Mouse (Mus musculus) common myeloid progenitor, adult 5-6 weeks (primary cell): ENCODE data around the gene Mrpl47. TPM values are rescaled to one million over a fixed set of nuclear protein-coding genes. Genes with fewer than 3 reads are reported as not detected.
"Not testable (repeated sequence)": the region's sequence is repeated elsewhere in the genome, so short reads cannot be mapped to it uniquely, and the experiment has no call there.

Source experiments
- ATAC-seq: replicated peaks from 2 replicates; pipeline ENCODE4 v1.8.0; 2016; ENCODE audit warnings: low read depth, mild to moderate bottlenecking, moderate TSS enrichment, inconsistent platforms; ENCODE audit not compliant: poor library complexity, severe bottlenecking
- total RNA-seq: library from RNA; stranded (forward); fragments of 200-1000, 187-1606 nt; gene quantifications from 2 replicates; pipeline ENCODE4 v1.2.3, GENCODE M21; 2017

Gene Mrpl47
- total RNA-seq, 1 experiment from 2014 or later, result 27.8 TPM

DNA sequence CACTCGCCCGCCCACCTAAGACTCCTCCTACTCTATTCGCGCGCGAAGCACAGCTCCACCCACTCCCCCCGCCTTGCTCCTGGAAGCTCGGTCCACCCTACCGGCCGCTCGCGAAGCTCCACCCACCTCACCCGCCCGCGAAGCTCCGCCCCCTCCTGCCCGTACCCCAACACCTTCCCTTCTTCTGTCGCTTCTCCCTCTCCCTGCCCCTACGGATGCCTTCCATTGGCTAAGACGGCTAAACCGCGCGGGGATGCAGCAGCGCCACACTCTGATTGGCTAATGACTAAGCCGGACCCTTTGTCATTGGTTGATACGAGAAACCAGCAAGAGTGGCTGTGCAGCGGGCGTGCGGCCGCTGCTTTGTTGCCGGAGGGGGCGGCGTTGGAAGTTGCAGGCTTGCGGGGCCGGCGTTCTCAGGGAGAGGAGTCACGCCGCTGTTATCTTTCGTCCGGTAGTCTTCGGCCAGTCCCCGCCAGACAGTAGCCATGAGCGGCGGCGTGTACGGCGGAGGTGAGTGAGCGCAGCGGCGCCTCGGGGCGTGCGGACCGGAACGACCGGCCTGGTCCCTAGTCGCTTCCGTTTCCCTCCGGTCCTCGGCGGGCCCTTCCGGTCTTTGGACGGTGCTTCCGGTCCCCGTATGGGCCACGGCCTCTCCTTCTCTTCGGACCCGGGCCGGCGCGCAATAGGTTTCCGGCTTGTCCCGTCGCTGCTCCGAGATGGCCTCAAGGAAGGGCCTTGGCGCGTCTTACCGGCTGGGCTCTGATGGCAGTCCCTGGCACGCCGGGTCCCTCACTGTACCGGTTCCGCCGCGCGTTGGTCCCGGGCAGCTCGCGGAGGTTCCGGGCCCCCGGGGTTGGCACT lies 28.8 kb downstream of the Mrpl47 start:
- peak; percentile 98 for ATAC-seq

DNA sequence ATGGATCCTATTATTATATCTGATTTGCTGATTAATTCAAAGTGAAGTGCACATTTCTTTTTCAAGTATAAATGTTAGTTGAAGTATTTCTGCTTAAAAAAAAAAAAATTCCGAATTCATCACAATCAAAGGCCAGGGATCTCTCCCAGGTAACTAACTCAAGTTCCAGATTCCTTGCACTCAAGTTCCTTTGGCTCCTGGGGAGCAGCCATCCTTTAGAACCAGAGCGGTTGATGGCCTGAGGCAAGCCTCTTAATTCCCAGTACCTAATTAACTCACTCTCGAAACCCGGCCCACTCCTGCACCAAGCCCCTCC lies 29.4 kb downstream of the Mrpl47 start:
- no peak for ATAC-seq

DNA sequence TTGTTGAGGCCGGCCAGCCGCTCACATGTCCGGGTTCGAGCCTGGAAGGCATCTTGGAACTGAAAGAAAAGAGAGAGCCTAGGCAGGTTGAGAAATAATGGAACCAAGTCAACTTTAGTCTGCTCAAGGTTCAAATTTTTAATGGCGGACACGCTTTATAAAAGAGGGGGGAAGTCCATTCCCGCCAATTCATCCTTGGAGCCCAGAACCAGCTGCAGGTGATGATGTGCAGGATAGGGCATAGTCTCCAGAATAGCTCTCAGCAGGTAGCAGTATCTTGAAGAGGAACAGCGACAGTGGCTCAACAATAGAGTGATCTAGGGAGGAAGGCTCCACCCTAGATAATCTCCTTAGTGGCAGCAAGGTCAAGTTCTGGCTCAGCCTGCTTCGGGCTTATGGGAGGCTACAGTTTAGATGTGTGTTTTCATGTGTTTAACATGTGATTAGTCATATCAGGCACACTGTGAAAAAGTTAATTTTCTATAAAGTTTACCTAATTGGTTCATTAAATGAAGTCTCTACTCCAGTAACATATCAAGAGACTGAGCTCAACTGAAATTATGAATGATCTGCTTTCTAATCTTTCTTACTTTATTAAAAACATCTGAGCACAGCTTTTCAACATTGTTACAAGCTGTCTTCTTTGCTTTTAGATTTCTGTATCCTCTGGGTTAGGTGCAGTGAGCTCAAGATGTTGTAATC lies 31.6 kb downstream of the Mrpl47 start, which contains the start of gene Actl6a:
Actl6a (plus strand) TSS at position 652 of the 702 bp plus-strand sequence.
- not testable (repeated sequence) for ATAC-seq

DNA sequence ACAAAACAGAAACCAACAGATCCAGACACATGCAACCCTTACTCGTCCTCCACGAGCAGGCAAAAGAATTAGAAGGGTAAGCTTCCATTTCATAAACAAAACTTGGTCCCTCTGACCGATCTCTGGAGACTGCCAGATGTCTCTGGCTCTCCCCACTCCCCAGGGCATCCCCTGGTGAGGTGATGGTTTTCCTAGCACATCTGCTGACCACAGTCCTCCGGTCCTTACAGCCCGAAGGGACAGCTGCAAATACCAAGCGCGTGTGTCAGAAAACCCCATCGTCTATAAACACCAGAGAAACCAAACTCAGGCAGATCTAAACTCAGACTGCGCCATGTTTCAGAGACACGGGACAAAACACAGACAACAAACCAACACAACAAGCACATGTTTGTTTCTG lies 32.8 kb downstream of the Mrpl47 start:
- not testable (repeated sequence) for ATAC-seq

DNA sequence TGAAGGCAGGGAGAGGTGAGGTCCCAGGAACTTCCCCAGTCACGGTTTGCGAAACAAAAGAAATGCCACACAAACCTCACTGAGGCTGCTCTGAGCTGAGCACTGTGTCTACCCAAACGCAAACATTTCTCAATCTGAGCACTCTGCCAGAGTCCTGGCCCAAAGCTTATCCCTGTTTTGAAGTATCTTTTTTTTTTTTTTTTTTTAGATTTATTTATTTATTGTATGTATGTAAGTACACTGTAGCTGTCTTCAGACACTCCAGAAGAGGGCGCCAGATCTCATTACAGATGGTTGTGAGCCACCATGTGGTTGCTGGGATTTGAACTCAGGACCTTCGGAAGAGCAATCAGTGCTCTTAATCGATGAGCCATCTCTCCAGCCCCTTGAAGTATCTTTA lies 33.4 kb downstream of the Mrpl47 start:
- ATAC-seq, result not testable (repeated sequence)

DNA sequence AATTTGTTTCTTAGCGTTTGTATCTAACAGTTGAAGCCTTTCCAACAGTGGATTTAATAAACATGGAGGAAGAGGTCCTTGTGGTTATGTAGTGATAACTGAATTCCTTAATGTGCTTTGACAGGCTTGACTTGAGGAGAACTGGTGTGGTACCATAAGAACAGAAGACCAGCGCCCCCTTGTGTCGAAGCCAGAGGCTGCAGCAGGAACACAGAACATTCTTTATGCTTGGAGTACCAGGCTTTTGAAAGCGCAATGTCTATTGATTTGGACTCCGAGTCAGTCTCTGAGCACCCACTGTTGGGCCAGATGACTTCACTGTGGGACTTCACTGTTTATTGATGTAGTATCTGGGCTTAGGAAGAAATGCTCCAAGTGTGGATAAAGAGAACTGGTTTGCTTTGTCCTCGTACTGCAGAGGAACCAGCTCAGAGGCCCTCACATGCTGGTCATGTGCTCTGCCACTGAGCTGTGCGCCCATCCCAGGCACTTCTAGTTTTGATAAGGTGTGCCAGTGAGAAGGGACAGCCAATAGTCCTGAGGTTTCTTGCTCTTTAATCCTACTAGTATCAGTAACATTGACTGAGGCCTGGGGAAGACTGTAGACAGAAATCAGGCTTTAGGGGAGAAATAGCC lies 39.1 kb downstream of the Mrpl47 start:
- peak; percentile 94 for ATAC-seq

DNA sequence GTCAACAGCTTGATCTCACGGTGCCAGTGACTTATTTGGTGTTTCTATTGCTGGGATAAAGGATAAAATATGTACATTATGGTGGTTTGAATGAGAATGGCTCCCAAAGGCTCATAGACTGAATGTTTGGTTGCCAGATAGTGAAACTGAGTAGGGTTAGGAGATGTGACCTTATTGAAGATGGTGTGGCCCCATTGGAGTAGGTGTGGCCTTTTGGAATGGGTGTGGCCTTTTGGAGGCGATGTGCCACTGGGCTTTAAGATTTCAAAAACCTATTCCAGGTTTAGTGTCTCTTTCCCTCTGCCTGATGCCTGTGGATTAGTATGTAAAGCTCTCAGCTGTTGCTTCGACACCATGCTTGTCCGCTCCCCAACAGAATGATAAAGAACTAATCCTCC lies 41.8 kb downstream of the Mrpl47 start:
- ATAC-seq, result no peak

DNA sequence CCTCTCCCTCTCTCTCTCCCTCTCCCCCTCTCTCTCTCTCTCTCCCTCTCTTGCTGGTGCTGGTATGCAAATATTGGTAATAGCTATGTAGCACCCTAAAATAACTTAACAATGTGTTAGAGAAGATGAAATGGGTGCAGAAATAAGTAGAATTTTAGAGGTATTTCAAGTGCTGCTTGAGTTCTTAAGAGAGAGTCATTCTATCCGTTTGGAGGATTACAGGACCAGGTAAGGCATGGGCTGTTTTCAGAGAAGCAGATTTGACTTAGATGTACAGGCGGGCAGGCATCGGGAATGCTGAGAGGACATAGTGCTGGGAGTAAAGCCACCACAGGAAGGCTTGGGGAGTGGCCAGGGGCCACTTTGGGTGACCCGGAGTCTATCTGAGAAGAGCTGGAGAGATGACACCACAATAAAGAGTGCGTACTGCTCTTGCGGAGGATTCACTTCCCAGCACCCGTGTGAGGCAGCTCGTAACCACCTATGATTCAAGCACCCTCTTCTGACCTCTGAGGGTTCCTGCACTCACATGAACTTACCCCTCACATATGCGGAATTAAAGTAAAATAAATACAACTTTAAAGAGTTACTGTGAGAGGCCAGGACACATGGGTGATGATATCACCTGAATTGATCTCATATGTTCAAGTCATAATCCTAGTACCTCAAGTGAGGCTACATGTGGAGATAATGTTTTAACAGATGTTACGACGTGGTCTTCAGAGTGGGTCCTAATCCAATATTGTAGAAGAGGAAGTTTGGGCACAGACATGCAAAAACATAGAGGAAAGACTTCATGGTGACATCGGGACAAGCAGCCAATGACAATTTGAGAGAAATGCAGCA lies 42.4 kb downstream of the Mrpl47 start:
- peak; percentile 65 for ATAC-seq

DNA sequence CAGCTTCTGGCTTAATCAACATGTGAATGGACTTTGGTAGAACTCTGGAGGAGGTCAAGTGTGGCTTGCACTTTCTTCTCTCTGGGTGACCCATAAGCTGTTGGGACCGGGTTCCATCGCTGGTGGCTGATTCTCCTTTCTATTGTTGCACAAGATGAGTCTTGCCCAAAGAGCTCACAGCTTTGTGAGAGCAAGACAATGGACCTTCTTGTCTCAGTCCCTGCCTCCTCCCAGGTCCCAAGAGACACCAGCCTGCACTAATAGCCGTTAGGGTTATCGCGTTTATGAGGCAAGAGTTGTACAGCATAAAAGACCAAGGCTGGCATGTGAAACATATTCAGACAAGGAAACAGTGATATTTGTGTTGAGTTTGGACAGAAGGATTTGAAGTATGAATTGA lies 43.2 kb downstream of the Mrpl47 start:
- ATAC-seq, result no peak

DNA sequence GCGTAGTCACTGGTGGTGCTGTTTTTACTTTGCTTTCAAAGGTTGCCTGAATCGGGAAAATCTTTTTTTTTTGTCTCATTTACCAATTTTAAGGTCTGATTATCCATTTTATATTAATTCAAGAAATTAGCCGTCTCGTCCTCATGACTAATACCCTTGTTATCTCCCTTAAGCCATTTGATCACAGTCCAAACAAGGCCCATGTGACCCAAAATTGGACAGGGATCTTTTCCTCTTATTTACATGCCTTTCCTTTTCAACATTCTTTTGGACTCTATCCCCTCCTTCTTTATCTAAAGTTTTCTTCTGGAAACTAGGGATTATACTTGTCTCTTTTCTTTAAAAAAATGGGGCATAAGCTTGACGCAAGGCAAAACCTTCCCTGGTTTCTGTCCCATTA lies 45.6 kb downstream of the Mrpl47 start:
- ATAC-seq, result no peak

DNA sequence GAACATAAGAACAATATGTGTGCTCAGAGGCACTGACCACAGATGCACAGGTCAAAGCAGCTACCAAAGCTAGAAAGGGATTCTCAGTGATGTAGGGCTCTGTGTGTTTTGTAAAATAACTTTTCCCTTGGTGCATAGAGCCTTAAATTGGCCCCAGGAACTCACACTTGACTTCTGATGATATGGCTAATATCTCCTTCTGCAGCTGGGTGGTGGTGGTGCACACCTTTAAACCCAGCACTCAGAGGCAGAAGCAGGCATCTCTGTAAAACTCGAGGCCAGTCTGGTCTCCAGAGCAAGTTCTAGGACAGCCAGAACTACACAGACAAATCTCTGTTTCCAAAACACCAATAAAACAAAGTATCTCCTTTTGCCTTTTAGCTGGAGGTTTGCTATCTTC lies 46.5 kb downstream of the Mrpl47 start:
- no peak for ATAC-seq

DNA sequence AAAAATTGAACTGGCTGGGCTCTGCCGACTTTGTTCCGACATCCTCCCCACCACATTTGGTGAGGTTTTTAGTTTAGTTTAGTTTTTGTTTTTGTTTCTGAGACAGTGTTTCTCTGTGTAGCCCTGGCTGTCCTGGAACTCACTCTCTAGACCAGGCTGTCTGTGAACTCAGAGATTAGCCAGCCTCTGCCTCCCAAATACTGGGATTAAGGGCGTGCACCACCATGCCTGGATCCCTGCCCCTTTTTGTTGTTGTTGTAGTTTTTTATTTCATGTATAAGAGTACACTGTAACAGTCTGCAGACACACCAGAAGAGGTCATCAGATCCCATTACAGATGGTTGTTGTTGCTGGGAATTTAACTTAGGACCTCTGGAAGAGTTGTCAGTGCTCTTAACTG lies 47.4 kb downstream of the Mrpl47 start:
- ATAC-seq, result no peak

DNA sequence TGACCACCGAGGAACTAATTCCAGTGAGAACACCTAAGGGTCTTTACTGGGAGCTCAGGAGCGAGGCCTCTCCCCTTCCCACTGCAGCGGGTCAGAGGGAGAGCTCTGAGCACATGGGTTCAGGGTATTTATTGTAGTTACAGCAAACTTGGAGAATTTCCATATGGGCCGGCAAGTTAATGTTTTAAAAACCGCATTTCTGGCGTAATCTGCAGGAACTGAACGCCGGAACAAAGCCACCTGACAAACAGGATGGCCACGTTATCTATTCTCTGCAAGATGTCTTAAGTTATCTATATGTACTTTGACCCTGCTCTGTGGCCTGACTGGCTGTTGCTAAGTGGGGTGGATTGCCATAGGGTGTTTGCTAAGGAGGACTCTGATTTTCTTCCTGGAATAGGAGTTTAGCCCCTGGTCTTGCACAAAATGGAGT lies 47.8 kb downstream of the Mrpl47 start:
- ATAC-seq, result peak; percentile 87

DNA sequence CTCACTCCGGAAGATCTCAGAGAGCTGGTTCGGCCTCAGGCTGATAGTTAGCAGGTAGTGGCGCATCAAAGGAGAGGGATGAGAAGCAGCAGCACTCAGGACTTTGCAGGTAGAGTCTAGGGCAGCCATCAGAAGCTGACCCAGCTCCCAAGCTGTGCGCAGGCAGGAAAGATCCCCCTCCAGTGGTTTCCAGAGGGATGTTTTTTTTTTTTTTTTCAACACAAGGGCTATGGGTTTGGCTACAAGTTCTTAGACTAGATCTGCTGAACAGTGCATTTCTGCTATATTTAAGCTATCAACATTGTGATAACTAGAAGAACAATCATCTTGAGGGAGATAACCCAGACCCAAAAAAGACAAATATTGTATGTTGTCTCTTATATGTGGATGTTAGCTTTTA lies 50.2 kb downstream of the Mrpl47 start:
- ATAC-seq, result no peak

DNA sequence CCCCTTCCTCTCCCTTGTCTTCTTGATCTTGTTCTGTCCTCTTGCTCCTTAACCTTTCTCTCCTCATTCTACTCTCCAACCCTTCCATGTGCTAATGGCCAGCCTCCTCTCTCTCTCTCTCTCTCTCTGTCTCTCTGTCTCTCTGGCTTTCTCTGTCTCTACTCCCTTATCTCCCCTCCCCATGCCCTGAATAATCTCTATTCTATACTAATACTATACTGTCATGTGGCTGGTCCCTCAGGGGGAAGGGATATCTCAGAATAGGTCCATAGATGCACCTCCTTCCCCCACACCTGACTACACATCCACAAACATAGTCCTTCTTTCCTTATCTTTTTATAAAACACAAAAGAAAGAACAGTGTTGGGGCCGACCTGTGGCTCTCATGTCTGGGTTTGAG lies 50.9 kb downstream of the Mrpl47 start:
- ATAC-seq, result no peak

DNA sequence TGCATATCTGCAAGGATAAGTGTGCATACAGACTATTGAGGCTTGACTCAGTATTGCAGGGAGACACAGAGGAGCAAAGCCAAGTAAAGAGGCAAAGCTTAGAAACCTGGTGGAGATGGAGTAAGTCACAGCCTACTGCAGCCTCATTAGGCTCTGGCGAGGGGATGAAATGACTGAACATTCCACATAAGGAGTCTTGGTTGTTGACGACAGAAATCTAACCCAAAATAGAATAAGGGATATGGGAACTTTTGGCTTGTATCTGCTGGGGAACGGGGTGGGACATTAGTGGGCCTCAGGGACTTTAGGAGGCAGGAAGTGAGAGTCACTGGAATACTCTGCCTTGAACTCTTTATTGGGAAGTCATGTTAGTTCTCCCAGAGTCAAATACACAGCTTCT lies 52.8 kb downstream of the Mrpl47 start:
- no peak for ATAC-seq

DNA sequence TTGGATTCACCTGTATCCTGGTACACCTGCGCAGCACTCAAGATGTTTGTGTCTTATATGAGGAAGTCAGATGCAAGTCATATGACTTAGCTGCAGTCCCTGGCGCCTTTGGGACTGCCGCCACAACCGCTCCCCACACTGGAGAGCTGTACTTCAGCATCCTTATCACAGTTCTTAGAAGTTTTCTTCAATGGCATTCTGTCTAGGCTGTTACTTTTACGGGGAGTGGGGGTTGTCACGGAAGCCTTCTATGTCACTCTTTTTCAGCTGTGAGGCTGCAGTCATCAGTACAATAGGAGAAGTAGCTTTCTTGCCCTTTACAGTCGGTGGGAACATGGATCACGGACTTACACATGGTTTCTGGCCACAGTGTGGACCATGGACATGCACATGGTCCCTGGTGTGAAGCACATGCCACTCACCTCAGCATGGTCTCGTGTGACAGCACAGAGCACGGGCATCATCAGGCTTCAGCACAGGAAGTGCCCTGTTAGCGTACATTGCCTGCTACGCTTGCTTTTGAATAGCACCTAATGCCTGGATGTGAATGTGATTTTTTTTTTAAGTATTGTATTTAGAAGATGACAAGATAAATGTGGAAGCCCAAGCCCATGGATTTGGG lies 54.4 kb downstream of the Mrpl47 start:
- no peak for ATAC-seq

DNA sequence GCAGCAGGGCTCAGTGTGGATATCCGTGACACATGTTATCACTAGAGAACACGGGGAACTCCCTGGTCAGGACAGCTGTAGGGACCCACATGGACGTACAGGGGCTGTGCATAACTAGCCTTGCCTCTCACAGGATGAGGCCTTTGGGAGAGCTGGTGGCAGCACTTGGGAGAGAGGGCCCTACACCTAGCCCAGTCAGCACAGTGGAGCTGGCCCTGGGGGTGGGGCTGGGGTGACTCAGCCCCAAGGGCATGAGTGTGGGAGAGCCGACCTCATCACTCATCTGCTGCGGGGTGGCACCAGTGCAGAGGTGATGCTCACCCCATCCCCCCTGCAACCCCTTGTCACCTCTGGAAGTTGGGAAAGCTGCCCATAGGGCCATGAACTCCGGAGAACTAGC lies 61.0 kb downstream of the Mrpl47 start:
- no peak for ATAC-seq
